Mouse (Mus musculus) heart, embryonic 10.5 days (tissue): ENCODE results near the gene Myo15b. TPM values are rescaled to one million over a fixed set of nuclear protein-coding genes. Genes with fewer than 3 reads are reported as not detected.
A peak's percentile ranks its signal among the peaks of the same experiment; 100 is the strongest.

ENCODE experiments used
- DNase-seq: peaks from one replicate; pipeline ENCODE4 v3.0.0-alpha.2; 2017; ENCODE audit warnings: low spot score
- H3K27ac ChIP-seq: fragments of 300-500 bp; sonication (generic); 2 replicates; pipeline ENCODE4 v1.5.1; 2016; ENCODE audit warnings: mild to moderate bottlenecking
- H3K27me3 ChIP-seq: fragments of 300-500 bp; sonication (generic); 2 replicates; pipeline ENCODE4 v1.6.1; 2016; ENCODE audit warnings: mild to moderate bottlenecking; ENCODE audit not compliant: poor library complexity, insufficient read depth, severe bottlenecking
- H3K36me3 ChIP-seq: fragments of 300-500 bp; sonication (generic); 2 replicates; pipeline ENCODE4 v1.6.1; 2016; ENCODE audit warnings: mild to moderate bottlenecking, moderate library complexity
- H3K4me1 ChIP-seq: fragments of 300-500 bp; sonication (generic); 2 replicates; pipeline ENCODE4 v1.6.1; 2016; ENCODE audit warnings: mild to moderate bottlenecking
- H3K4me3 ChIP-seq: fragments of 300-500 bp; sonication (generic); 2 replicates; pipeline ENCODE4 v1.5.1; 2016; ENCODE audit warnings: mild to moderate bottlenecking, moderate library complexity
- H3K9me3 ChIP-seq: fragments of 300-500 bp; sonication (generic); 2 replicates; pipeline ENCODE4 v1.6.1; 2016; ENCODE audit warnings: mild to moderate bottlenecking, moderate library complexity
- WGBS: fragments of 180-500 bp; shearing (Covaris S2); methylation state at CpG from one replicate; pipeline ENCODE4 v1.1.7; 2016; 5-methylcytosine and 5-hydroxymethylcytosine counted together
- polyA plus RNA-seq: library from polyadenylated mRNA; unstranded; fragments of >200 nt; fragmentation: Nextera tagmentation; extraction: Ambion mirVana; gene quantifications from 2 replicates; pipeline ENCODE4 v1.2.1, GENCODE M21; 2016

Myo15b gene
- polyA plus RNA-seq, 1 experiment from 2014 or later: 0.23 TPM

GRCm38 (mm10) chr11:115857936-115858335 lies 270 bp upstream of the Myo15b start:
- peaks cover 30% of the 10 kb centered on the region for H3K4me1 ChIP-seq
- peaks cover 46% of the 10 kb centered on the region for H3K36me3 ChIP-seq
- H3K9me3 ChIP-seq: no peaks in the 10 kb centered on the region
- WGBS: 64% methylated on average over 13 of the region's 13 CpGs
- no peak for DNase-seq
- H3K27me3 ChIP-seq: peaks cover 80% of the 10 kb centered on the region
- H3K4me3 ChIP-seq: peak overlapping the region; percentile 63
- no peak overlapping the region for H3K27ac ChIP-seq

DNA sequence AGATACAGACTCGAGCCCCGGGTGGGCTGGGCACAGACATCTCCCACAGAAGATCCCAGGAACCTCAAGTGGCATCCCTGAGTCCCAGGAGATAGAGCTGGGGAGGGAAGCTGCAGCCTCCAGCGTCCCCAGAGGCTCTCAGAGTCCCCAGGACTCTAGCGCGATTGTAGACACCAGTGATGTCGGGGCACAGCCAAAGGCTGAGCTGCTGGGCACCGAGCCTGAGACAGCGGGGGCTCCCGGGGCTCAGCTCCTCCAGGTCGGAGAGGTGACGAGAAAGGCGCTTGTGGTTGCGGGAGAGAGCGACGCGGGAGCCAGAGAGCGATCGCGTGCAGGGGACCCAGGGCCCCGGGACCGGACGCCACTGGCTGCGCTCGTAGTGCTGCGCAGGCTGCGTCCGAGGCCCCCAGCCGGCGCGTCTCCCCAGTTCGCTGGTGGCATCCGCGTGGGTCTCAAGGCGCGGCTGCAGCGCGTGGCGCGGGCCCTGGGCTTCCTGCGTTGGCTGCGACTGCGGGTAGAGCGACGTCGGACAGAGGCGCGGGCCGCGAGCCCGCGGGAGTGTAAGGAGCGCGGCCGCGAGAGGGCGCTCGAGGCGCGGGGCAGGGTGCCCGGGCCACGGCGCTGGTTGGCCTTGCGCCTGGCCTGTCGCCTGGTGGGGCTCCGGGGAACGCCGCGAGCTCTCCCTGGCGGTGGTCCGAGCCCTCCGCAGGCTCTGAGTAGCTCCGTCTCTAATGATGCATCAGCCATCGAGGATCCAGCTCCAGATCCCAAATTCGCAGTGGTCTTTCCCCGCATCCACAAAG lies 1.1 kb downstream of the Myo15b start:
- peak overlapping the region; percentile 63 for H3K4me3 ChIP-seq
- H3K27me3 ChIP-seq: peaks cover 81% of the 10 kb centered on the region
- WGBS: 2% methylated on average over 72 of the region's 75 CpGs
- H3K4me1 ChIP-seq: peaks cover 31% of the 10 kb centered on the region
- DNase-seq: peak; percentile 92
- no peaks in the 10 kb centered on the region for H3K9me3 ChIP-seq
- peak overlapping the region; percentile 79 for H3K27ac ChIP-seq
- H3K36me3 ChIP-seq: peaks cover 32% of the 10 kb centered on the region

- Histone ChIP-seq H3K4me3 (no peak overlapping the region), H3K36me3 (no peaks in the 10 kb centered on the region), H3K9me3 (no peaks in the 10 kb centered on the region), H3K27me3 (peaks cover 51% of the 10 kb centered on the region), H3K4me1 (peaks cover 27% of the 10 kb centered on the region), H3K27ac (no peak overlapping the region)
- DNase-seq: no peak
- WGBS: 83% methylated on average over 8 of the region's 8 CpGs
Observed at GRCm38 (mm10) chr11:115863895-115864294, 5.7 kb downstream of the Myo15b start.

GRCm38 (mm10) chr11:115869393-115869792 lies 11.2 kb downstream of the Myo15b start:
- no peaks in the 10 kb centered on the region for H3K9me3 ChIP-seq

DNA sequence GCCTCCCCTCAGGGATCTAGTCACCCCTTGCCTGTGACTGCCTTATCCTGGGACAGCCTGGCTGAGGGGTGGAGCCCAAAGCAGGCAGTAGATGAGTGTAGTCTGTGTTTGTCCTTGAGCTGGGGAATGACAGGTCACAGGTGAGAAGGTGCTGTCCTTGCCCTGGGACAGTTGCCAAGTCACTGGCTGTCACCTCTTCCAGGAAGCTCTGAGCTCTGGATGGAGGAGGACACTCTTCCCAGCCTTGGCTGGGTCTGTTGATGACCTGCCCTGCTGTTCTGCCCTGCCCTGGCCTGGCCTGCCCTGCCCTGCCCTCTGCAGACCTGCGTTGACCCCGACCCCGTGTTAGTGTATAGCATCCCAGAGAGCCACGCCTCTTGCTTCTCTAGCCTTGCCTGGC lies 14.2 kb downstream of the Myo15b start:
- Histone ChIP-seq H3K27ac (peak overlapping the region; percentile 8), H3K9me3 (no peaks in the 10 kb centered on the region), H3K36me3 (no peaks in the 10 kb centered on the region), H3K4me1 (peaks cover 27% of the 10 kb centered on the region), H3K4me3 (no peak overlapping the region), H3K27me3 (0 out of 2 replicates have a peak, but pooled peaks cover 3% of the 10 kb centered on the region)
- no peak for DNase-seq
- 61% methylated on average over 4 of the region's 4 CpGs for WGBS

More at GRCm38 (mm10) chr11:115869393-115869792, 11.2 kb downstream of the Myo15b start:
- Histone ChIP-seq H3K4me3 (no peak overlapping the region), H3K27me3 (peaks cover 8% of the 10 kb centered on the region; the same call in 1 of the 2 replicates), H3K4me1 (peaks cover 31% of the 10 kb centered on the region), H3K36me3 (no peaks in the 10 kb centered on the region), H3K27ac (no peak overlapping the region)
- DNase-seq: no peak
- 72% methylated on average over 8 of the region's 8 CpGs for WGBS

DNA sequence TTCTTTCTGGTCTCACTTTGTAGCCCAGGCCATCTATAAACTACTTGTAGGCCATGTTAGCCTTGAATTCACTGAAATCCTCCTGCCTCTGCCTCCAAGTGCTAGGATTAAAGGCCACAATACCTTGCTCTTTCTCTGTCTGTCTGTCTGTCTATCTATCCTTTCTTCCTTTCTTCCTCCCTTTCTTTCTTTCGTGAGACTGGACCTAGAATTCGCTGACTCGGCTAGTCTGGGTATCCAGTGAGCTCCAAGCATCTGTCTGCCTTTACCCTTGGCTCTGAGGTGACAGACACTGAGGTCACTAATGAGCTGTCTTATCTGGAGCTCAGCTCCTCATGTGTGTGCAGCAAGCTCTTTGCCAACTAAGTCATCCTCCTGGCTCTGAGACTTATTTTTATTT lies 17.7 kb downstream of the Myo15b start:
- no peak for DNase-seq
- Histone ChIP-seq H3K4me3 (no peak overlapping the region), H3K27me3 (peaks cover 6% of the 10 kb centered on the region; the same call in 1 of the 2 replicates), H3K4me1 (peaks cover 24% of the 10 kb centered on the region), H3K9me3 (no peaks in the 10 kb centered on the region), H3K36me3 (no peaks in the 10 kb centered on the region), H3K27ac (no peak overlapping the region)
- WGBS: 83% methylated on average over 3 of the region's 3 CpGs

GRCm38 (mm10) chr11:115876438-115876837 lies 18.2 kb downstream of the Myo15b start:
- 75% methylated on average over 5 of the region's 5 CpGs for WGBS
- H3K9me3 ChIP-seq: no peaks in the 10 kb centered on the region

DNA sequence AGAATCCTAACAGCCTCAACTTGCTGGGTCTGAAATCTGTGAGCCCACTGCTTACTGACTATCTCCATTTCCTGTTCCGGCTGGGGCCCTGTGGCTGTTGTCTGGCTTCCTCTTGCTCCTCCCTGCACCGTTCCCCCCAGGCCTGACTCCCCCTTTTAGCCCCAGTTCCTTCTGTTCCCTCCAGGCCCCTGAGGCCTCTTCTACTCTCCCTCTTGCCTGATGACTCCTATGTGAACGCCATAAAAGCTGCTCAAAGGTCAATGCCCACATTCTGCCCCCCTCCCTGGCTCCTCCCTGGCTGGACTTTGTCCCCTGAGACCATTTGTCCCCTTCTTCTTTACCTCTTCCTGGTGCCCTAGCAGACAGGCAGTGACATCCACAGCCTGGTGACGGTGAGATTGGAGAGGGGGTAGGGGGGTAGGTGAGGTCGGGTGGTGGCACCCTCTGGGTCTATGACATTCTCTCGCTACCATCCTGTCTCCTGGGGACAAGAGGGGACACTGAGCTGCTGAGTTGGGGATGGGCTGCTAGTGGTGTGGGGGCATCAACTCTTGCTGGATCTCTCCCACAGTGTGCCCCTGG lies 19.1 kb downstream of the Myo15b start:
- Histone ChIP-seq H3K27me3 (peaks cover 17% of the 10 kb centered on the region), H3K4me3 (no peak overlapping the region), H3K27ac (peak overlapping the region; percentile 56), H3K9me3 (no peaks in the 10 kb centered on the region), H3K4me1 (peaks cover 16% of the 10 kb centered on the region), H3K36me3 (no peaks in the 10 kb centered on the region)
- WGBS: 65% methylated on average over 6 of the region's 6 CpGs
- no peak for DNase-seq

More at GRCm38 (mm10) chr11:115876438-115876837, 18.2 kb downstream of the Myo15b start:
- Histone ChIP-seq H3K4me1 (peaks cover 24% of the 10 kb centered on the region), H3K27me3 (peaks cover 9% of the 10 kb centered on the region; the same call in 1 of the 2 replicates), H3K27ac (no peak overlapping the region), H3K4me3 (no peak overlapping the region), H3K36me3 (no peaks in the 10 kb centered on the region)
- DNase-seq: no peak

GRCm38 (mm10) chr11:115878071-115878470 lies 19.9 kb downstream of the Myo15b start:
- Histone ChIP-seq H3K27ac (no peak overlapping the region), H3K27me3 (peaks cover 25% of the 10 kb centered on the region), H3K36me3 (no peaks in the 10 kb centered on the region), H3K4me1 (peaks cover 8% of the 10 kb centered on the region), H3K9me3 (no peaks in the 10 kb centered on the region), H3K4me3 (no peak overlapping the region)
- WGBS: 74% methylated on average over 8 of the region's 8 CpGs
- no peak for DNase-seq

DNA sequence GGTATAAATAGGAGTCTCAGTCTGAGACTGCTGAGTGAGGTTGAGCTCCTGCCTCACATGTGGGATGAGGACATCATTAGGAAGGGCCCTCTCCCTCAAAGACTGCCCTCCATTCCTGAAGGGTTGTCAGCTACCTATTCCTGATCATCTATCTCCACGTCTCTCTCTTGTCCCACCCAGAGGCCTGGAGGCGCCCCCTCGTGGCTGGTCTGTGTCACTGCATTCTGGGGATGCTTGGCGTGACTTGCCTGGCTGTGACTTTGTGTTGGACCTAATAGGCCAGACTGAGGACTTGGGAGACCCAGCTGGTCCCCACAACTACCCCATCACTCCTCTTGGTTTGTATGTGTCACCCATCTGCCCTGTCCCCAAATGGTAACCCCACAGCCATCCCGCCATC lies 22.8 kb downstream of the Myo15b start:
- Histone ChIP-seq H3K4me1 (peaks cover 8% of the 10 kb centered on the region), H3K9me3 (no peaks in the 10 kb centered on the region), H3K27me3 (peaks cover 40% of the 10 kb centered on the region), H3K36me3 (no peaks in the 10 kb centered on the region), H3K27ac (no peak overlapping the region), H3K4me3 (no peak overlapping the region)
- DNase-seq: no peak
- WGBS: 27% methylated on average over 5 of the region's 5 CpGs

DNA sequence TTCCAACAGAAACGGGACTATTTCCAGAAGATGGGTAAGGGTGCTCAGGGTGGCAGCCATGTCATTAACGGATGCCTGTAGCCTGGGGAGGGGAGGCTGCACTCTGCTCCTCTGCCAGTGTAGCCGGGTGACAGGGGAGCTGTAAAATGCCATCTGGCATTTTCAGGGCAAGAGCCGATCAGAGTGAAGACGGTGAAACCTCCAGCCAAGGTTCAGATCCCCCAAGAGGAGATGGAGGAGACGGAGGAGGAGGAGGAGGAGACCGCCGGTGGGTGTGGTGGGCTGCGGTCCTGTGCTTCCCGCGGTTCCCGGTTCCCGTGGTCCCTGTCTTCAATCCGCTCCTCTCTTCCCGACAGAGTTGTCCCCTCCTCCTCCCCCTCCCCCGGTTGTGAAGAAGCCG lies 25.0 kb downstream of the Myo15b start:
- no peak overlapping the region for H3K4me3 ChIP-seq
- H3K4me1 ChIP-seq: peaks cover 20% of the 10 kb centered on the region
- no peaks in the 10 kb centered on the region for H3K9me3 ChIP-seq
- no peak overlapping the region for H3K27ac ChIP-seq
- peaks cover 35% of the 10 kb centered on the region for H3K27me3 ChIP-seq
- no peaks in the 10 kb centered on the region for H3K36me3 ChIP-seq
- DNase-seq: no peak
- 32% methylated on average over 17 of the region's 17 CpGs for WGBS

DNA sequence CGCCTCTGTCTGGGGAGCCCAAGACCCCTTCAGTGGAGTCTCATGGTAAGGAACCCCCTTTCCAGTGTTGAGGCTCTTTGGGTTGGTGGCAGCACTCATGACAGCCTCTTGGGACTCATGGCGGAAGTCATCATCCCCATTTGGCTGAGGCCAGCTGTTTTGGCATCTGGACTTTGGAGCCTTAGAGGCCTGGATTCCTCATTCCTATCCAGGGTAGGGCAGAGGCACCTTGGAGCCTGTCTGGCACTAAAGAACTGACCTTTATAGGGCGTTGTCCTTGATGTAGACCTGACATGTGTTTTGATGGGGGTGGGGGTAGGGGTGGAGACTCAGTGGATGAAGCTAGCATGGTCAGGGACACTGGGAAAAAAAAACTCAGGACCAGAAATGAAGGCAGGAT lies 26.2 kb downstream of the Myo15b start:
- no peak overlapping the region for H3K4me3 ChIP-seq
- no peaks in the 10 kb centered on the region for H3K36me3 ChIP-seq
- no peak for DNase-seq
- H3K4me1 ChIP-seq: peaks cover 21% of the 10 kb centered on the region
- no peak overlapping the region for H3K27ac ChIP-seq
- no peaks in the 10 kb centered on the region for H3K9me3 ChIP-seq
- H3K27me3 ChIP-seq: peaks cover 34% of the 10 kb centered on the region
- 85% methylated on average over 3 of the region's 3 CpGs for WGBS

DNA sequence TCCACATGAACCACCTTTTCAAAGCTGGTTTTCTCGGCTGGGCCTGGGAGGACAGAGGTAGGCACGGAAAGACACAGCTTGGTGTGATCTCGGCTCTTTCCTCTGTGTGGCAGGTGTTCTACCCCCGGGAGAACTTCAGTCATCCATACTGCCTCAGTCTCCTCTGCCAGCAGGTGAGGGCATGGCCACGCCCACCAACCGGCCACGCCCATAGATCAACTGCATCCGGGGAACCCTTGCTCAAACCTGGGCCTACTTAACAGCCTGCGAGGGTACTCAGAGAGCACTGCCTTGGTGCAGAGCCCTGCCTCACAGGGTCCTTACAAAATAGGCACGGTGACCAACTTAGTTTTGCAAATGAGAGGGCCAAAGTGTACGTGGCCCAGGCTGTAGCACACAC lies 27.1 kb downstream of the Myo15b start:
- H3K27me3 ChIP-seq: peaks cover 34% of the 10 kb centered on the region
- WGBS: 64% methylated on average over 11 of the region's 11 CpGs
- H3K4me1 ChIP-seq: peaks cover 21% of the 10 kb centered on the region
- H3K4me3 ChIP-seq: no peak overlapping the region
- no peak overlapping the region for H3K27ac ChIP-seq
- no peaks in the 10 kb centered on the region for H3K9me3 ChIP-seq
- no peaks in the 10 kb centered on the region for H3K36me3 ChIP-seq
- DNase-seq: no peak
